Mouse (Mus musculus) liver, embryonic 13.5 days (tissue): Measurements from ENCODE around the gene Uncx. TPM values are rescaled to one million over a fixed set of nuclear protein-coding genes. Genes with fewer than 3 reads are reported as not detected.
"Not testable (repeated sequence)": the region's sequence is repeated elsewhere in the genome, so short reads cannot be mapped to it uniquely, and the experiment has no call there.

ENCODE experiments used
- ATAC-seq: fragments of 200-750 bp; cut with Nextera tagmentation; 2 replicates; pipeline ENCODE4 v1.8.0; 2017; ENCODE audit warnings: low read depth, mild to moderate bottlenecking, moderate number of reproducible peaks, moderate library complexity
- DNase-seq: peaks from one replicate; pipeline ENCODE4 v3.0.0; 2022
- H3K27ac ChIP-seq: fragments of 300-500 bp; sonication (generic); 2 replicates; pipeline ENCODE4 v1.5.1; 2015; ENCODE audit warnings: moderate library complexity, mild to moderate bottlenecking, inconsistent platforms
- H3K27me3 ChIP-seq: fragments of 300-500 bp; sonication (generic); 2 replicates; pipeline ENCODE4 v1.6.1; 2015; ENCODE audit warnings: mild to moderate bottlenecking, inconsistent platforms
- H3K36me3 ChIP-seq: fragments of 300-500 bp; sonication (generic); 2 replicates; pipeline ENCODE4 v1.6.1; 2015; ENCODE audit warnings: mild to moderate bottlenecking, inconsistent platforms
- H3K4me1 ChIP-seq: fragments of 300-500 bp; sonication (generic); replicated peaks from 2 replicates; pipeline ENCODE4 v1.6.1; 2015; ENCODE audit warnings: inconsistent platforms
- H3K4me2 ChIP-seq: fragments of 300-500 bp; sonication (generic); 2 replicates; pipeline ENCODE4 v1.6.1; 2015; ENCODE audit warnings: inconsistent platforms, mild to moderate bottlenecking, moderate library complexity
- H3K4me3 ChIP-seq: fragments of 300-500 bp; sonication (generic); replicated peaks from 2 replicates; pipeline ENCODE4 v1.5.1; 2015; ENCODE audit warnings: mild to moderate bottlenecking, inconsistent platforms
- H3K9ac ChIP-seq: fragments of 300-500 bp; sonication (generic); 2 replicates; pipeline ENCODE4 v1.6.1; 2015; ENCODE audit warnings: mild to moderate bottlenecking, inconsistent platforms
- H3K9me3 ChIP-seq: fragments of 300-500 bp; sonication (generic); replicated peaks from 2 replicates; pipeline ENCODE4 v1.6.1; 2016; ENCODE audit warnings: inconsistent platforms
- WGBS: fragments of 180-500 bp; shearing (Covaris S2); methylation state at CpG from one replicate; pipeline ENCODE4 v1.1.7; 2015; ENCODE audit not compliant: insufficient replicate concordance; 5-methylcytosine and 5-hydroxymethylcytosine counted together
- polyA plus RNA-seq: library from polyadenylated mRNA; unstranded; fragments of >200 nt; fragmentation: Nextera tagmentation; extraction: Ambion mirVana; gene quantifications from 2 replicates; pipeline ENCODE4 v1.2.1, GENCODE M21; 2015

Gene Uncx
- polyA plus RNA-seq, 1 experiment from 2014 or later: not detected

DNA sequence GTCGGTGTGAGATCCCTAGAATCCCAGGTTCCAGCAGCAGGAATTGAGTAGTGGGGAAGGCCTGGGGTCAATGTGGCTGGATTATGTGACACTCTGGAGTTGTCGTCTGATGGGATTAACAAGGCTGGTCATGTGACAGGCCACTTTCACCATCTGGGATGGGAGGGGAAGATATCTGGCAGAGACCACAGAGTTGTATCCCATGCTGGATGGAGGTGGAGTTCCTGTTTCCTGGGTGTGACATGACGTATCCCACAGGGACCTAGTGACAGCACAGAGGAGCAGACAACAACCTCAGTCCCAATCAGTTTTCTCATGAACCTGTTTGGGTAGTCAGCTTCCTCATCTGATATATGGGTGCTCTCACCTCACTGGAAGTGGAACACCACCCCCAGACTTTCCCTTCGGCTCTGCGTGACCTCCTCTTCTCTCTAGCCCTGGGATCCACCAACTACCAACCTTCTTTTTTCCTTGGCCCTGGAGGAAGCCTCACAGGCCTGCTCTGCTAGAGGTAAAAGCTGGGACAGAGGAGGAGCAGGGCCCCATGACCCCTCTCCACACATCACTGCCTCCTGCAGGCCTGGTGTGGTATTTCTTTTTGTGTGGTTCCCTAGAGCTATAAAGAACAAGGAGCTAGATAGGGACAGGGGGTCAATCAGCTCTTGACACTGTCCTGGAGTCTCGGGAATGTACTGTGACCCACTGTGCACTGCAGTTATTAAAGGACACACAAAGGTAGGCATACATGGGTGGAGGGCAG is 23.5 kb downstream of the Uncx start:
- Histone ChIP-seq H3K4me2 (no peak overlapping the region), H3K27ac (no peak overlapping the region), H3K9me3 (no peaks in the 10 kb centered on the region), H3K27me3 (peaks cover 67% of the 10 kb centered on the region), H3K4me1 (no peaks in the 10 kb centered on the region), H3K4me3 (no peak overlapping the region), H3K9ac (no peak overlapping the region), H3K36me3 (no peaks in the 10 kb centered on the region)
- WGBS: 37% methylated on average over 6 of the region's 6 CpGs
- ATAC-seq (no peak), DNase-seq (no peak)

DNA sequence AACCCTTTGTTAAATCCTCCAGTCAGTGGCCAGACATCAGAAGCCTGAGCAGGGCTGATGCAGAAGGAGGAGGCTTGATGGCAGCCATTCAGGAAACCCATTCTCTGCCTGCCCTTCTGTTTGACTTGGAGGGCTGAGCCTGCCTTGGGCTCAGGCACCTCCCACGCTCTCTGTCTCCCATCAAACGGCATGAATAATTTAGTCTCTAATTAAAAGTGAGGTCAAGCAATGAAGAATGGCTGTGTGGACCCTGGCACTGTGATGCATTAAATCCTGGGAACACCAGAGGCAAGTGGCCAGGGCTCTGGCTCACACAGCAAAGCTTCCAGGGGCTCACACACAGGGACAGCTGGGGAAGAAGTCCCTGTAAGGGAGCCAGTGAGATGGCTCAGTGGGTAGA is 24.8 kb downstream of the Uncx start:
- DNase-seq (no peak), ATAC-seq (no peak)
- Histone ChIP-seq H3K4me3 (no peak overlapping the region), H3K27ac (no peak overlapping the region), H3K4me1 (no peaks in the 10 kb centered on the region), H3K4me2 (no peak overlapping the region), H3K27me3 (peaks cover 62% of the 10 kb centered on the region), H3K9me3 (no peaks in the 10 kb centered on the region), H3K9ac (no peak overlapping the region), H3K36me3 (no peaks in the 10 kb centered on the region)
- 38% methylated on average over 2 of the region's 2 CpGs for WGBS

DNA sequence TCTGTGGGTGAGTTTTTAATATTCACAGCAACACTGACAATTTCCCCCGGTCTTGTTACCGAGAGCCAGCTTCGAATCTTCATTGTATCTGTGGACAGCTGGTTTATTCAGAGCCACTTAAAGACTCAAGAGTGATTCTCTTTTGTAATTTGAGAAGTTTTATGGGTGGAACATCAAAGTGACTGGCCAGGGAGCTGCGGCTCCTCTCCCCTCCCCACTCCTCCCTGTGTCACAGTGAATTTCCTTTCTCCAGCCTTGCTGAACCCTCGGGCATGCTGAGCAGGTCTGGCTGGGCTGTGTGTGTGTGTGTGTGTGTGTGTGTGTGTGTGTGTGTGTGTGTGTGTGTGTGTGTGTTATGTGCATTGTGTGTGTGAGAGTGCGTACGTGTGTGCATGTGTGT is 29.2 kb downstream of the Uncx start:
- no peak overlapping the region for H3K4me3 ChIP-seq
- no peak for DNase-seq
- no peak overlapping the region for H3K9ac ChIP-seq
- no peaks in the 10 kb centered on the region for H3K4me1 ChIP-seq
- H3K9me3 ChIP-seq: no peaks in the 10 kb centered on the region; the same call in 1 of the 2 replicates
- 42% methylated on average over 7 of the region's 7 CpGs for WGBS
- H3K27ac ChIP-seq: no peak overlapping the region
- no peaks in the 10 kb centered on the region for H3K36me3 ChIP-seq
- no peak overlapping the region for H3K4me2 ChIP-seq
- no peak for ATAC-seq
- peaks cover 33% of the 10 kb centered on the region for H3K27me3 ChIP-seq

- no peak overlapping the region for H3K4me2 ChIP-seq
- no peak for ATAC-seq
- H3K27me3 ChIP-seq: peaks cover 29% of the 10 kb centered on the region
- DNase-seq: no peak
- no peak overlapping the region for H3K27ac ChIP-seq
- H3K4me3 ChIP-seq: no peak overlapping the region
- no peaks in the 10 kb centered on the region for H3K4me1 ChIP-seq
- no peaks in the 10 kb centered on the region; the same call in 1 of the 2 replicates for H3K9me3 ChIP-seq
- H3K36me3 ChIP-seq: no peaks in the 10 kb centered on the region
- 56% methylated on average over 7 of the region's 7 CpGs for WGBS
- no peak overlapping the region for H3K9ac ChIP-seq
Observed at GRCm38 (mm10) chr5:139573606-139574311, 30.5 kb downstream of the Uncx start.

DNA sequence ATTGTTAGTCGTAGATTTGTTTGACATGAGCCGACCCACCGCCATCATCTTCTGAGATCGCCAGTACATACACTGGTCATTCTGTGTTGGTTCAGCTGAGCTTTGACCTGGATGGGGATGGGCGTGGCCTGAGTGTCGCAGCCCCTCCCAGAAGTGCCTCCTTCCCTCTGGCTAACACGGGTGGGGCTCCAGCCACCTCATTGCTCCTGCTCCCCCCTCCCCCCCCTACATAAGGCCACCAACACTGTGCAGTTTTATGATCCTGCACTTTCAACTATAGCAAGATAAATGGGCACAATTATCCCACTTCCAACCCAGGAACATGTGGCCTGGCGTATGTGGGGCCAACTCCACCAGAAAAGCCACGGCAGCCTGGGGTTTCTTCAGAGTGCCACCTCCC is 31.8 kb downstream of the Uncx start:
- Histone ChIP-seq H3K9me3 (no peaks in the 10 kb centered on the region; the same call in 1 of the 2 replicates), H3K27me3 (peaks cover 30% of the 10 kb centered on the region), H3K4me2 (no peak overlapping the region), H3K36me3 (no peaks in the 10 kb centered on the region), H3K4me3 (no peak overlapping the region), H3K27ac (no peak overlapping the region), H3K4me1 (no peaks in the 10 kb centered on the region), H3K9ac (no peak overlapping the region)
- WGBS: 56% methylated on average over 9 of the region's 9 CpGs
- ATAC-seq: no peak
- no peak for DNase-seq

DNA sequence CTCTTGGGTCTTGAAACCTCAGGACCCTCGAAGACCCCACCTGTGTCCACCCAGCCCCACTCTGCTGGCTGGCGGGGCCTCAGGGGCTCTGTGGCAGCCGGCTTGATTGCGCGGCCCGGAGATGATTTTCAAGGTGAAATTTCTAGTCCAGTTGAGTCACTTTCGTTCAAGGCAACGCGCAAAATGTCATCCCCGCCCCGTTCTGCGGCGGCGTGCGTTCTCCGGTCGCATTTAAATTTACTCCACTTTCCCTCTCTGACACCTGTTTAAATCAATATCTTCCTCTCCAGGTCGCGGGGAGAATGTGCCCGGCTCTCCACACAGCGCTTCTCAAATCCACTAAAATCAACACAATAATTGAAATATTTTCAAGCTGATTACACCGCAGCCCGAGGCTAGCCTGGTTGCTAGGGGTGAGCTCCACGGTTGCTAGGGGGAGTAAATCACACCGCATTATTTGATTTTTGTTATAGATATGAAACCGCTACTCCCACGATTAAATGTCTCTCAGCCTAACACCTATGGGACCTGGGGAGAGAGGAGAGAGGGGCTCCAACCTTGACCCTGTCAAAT is 37.0 kb downstream of the Uncx start:
- H3K9me3 ChIP-seq: no peaks in the 10 kb centered on the region; the same call in 1 of the 2 replicates
- H3K4me2 ChIP-seq: no peak overlapping the region
- peaks cover 65% of the 10 kb centered on the region for H3K27me3 ChIP-seq
- no peak overlapping the region for H3K9ac ChIP-seq
- H3K4me3 ChIP-seq: no peak overlapping the region
- 32% methylated on average over 27 of the region's 27 CpGs for WGBS
- ATAC-seq (no peak), DNase-seq (no peak)
- H3K36me3 ChIP-seq: no peaks in the 10 kb centered on the region
- H3K4me1 ChIP-seq: no peaks in the 10 kb centered on the region
- H3K27ac ChIP-seq: no peak overlapping the region

DNA sequence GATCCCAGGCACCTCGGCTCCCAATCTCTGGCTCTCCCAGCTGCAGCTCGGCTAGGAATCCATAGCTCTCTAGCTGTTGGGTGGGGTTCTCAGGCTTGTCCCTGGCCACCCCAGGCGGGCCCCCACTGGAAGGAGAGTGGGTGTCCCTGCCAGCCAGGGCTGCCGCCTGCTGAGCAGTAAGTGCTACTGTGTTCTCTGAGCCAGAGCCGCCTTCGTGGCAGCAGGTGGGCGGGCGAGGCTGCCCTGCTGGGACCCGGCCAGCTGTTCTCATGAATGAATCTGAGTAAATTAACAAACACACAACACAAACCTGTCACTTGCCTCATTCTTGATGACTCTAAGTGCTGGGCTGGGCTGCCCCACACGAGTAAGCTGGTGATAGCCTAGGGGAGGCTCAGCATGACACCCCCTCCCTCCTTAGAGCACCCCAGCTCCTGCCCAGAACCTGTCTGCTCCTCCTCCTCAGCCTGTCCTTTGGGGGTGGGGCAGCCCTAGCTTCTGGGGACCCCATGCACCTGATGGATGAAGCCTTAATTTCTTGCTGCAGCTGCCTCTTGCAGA is 38.1 kb downstream of the Uncx start:
- ATAC-seq (no peak), DNase-seq (no peak)
- Histone ChIP-seq H3K9me3 (no peaks in the 10 kb centered on the region; the same call in 1 of the 2 replicates), H3K27me3 (peaks cover 76% of the 10 kb centered on the region), H3K27ac (no peak overlapping the region), H3K4me1 (no peaks in the 10 kb centered on the region), H3K4me2 (no peak overlapping the region), H3K36me3 (no peaks in the 10 kb centered on the region), H3K4me3 (no peak overlapping the region), H3K9ac (no peak overlapping the region)
- 6% methylated on average over 10 of the region's 10 CpGs for WGBS

GRCm38 (mm10) chr5:139584971-139585747 is 41.9 kb downstream of the Uncx start:
- Histone ChIP-seq H3K36me3 (no peaks in the 10 kb centered on the region), H3K9me3 (no peaks in the 10 kb centered on the region), H3K9ac (no peak overlapping the region), H3K27ac (no peak overlapping the region), H3K4me1 (no peaks in the 10 kb centered on the region), H3K27me3 (peaks cover 74% of the 10 kb centered on the region), H3K4me3 (no peak overlapping the region), H3K4me2 (no peak overlapping the region)
- no peak for DNase-seq
- ATAC-seq: no peak
- 7% methylated on average over 39 of the region's 39 CpGs for WGBS

GRCm38 (mm10) chr5:139585748-139586060 is 42.4 kb downstream of the Uncx start:
- H3K36me3 ChIP-seq: no peaks in the 10 kb centered on the region
- no peak overlapping the region for H3K4me2 ChIP-seq
- ATAC-seq: no peak
- H3K4me1 ChIP-seq: no peaks in the 10 kb centered on the region
- no peak for DNase-seq
- H3K27me3 ChIP-seq: peaks cover 68% of the 10 kb centered on the region
- WGBS: 9% methylated on average over 8 of the region's 8 CpGs
- no peak overlapping the region for H3K27ac ChIP-seq
- no peaks in the 10 kb centered on the region for H3K9me3 ChIP-seq
- no peak overlapping the region for H3K9ac ChIP-seq
- no peak overlapping the region for H3K4me3 ChIP-seq

DNA sequence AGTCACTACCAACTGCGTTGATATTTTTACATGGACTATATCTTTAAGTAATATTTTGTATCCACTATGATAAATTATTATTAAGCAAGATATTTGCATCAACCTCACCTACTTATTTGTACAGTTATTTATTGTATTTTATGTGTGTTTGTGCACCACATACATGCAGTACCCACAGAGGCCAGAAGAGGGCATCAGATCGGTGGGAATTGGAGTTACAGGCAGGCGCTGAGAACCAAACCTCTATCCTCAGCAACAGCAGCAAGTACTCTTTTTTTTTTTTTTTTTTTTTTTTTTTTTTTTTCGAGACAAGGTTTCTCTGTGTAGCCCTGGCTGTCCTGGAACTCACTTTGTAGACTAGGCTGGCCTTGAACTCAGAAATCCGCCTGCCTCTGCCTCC is 44.2 kb downstream of the Uncx start:
- not testable (repeated sequence) for H3K27ac ChIP-seq, H3K4me2 ChIP-seq, H3K9ac ChIP-seq, H3K9me3 ChIP-seq, H3K4me1 ChIP-seq, H3K4me3 ChIP-seq, DNase-seq, ATAC-seq, H3K36me3 ChIP-seq
- 56% methylated on average over 5 of the region's 5 CpGs for WGBS
- H3K27me3 ChIP-seq: peaks cover 59% of the 10 kb centered on the region
